Mouse (Mus musculus) cerebellum, adult (tissue): ENCODE results near the gene Gpn1.

Source experiments
- ATAC-seq: cut with Nextera tagmentation; 2 replicates; pipeline ENCODE4 v1.9.2; 2017; ENCODE audit warnings: mild to moderate bottlenecking, moderate library complexity, mixed read lengths; ENCODE audit not compliant: insufficient number of reproducible peaks, low FRiP score, low TSS enrichment

The Gpn1 gene

DNA sequence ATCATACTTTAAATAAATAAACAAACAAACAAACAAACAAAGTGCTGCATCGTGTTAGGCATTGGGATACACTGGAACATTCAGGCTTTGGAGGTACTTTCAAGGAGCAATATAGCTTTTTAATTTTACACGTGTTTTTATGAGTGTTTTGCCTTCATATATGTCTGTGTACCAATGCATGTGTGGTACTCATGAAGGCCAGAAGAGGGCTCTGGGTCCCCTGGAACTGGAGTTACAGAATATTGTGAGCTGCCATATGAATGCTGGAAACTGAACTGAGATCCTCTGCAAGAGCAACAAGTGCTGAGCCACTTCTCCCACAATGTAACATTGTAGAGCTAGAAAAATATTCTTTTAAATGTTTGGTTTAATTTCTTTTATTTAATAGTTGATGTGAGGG, 40.7 kb downstream of the Gpn1 start:
- no peak for ATAC-seq

DNA sequence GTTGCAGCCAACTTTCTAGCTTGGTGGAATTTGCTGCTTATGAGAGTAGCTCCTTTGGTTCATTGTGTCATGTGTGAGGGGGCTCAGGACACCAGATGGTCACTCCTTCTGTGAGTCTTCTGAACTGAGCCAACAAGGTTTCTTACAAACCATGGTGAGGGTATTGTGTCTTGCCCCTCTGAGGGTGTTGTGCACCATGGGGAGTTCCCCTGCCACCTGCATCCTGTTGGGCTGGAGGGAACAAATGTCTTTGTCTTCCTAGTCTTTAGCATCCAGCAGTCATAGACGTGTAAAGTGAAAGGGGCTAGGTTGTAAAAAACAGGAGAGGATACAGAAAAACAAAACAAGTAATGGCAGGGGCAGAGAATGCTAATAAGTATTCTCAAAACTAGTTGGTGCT, 64.9 kb downstream of the Gpn1 start:
- no peak for ATAC-seq

DNA sequence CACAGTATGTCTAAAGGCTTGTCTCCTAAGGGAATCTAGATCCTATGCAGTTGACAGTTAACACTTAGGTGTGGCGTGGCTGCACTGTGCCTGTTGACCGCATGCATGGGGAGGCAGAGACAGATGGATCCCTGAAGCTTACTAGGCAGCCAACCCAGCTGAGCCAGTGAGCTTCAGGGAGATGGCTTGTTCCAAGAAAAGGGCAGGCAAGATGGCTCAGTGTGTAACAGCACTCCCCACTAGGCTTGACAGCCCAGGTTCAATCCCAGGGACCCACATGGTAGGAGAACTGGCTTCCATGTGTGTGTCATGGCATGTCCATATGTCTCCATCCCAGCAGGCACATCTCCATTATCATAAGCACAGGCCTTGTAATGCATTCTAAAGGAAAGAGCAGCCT, 65.8 kb downstream of the Gpn1 start:
- ATAC-seq = no peak

DNA sequence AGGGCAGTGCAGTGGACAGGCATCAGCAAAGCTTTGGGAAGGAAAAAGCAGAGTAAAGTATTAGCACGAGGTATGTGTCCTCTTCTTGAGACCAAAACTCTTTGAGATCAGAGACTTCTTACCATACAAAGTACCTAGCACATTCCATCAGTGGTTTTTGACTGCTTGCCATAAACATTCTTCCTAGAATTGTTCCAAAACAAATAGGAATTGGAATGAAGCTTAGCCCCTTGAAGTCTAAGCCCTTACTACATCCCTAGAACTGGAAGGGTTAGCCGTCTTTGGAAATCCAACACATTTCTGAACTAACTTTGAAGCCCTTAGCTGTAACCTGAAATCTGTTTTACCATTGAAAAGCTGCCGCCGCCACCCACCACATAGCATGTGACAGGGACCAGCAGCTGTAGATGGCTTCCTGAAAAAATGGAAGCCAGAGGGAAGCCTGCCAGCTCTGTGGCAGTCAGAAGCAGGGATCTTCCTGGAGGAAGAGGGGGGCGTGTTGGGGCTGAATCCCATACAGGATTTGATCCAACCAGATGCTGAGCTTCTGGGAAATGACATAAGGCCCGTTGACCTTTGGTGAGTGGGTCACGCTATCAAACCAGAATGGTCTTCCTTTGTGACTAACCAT, 67.6 kb downstream of the Gpn1 start:
- ATAC-seq = no peak
